Mouse (Mus musculus): ENCODE results near the gene Rnf145.

DNA sequence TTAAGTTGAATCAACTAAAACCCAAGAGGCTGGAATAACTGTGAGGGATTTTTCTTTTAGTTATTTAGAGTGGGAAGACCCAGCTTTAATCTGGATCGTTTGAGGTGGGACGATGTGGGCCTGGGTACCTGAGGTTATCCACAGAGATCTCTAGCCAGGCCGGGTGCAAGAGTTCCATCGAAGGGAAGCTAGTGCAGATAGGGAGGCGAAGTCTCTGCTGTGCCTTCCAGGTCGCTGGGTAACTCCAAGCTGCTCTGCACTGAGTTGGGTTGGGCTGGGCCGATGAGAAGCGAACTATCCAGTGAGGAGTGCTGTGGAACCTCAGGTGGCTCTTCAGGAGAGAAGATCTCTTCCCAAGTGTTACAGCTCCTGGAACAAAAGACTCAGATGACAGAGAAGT, 55.6 kb downstream of the Rnf145 start:
- TF ChIP-seq CTCF (IDR thresholded peaks at IDR 0.05; ENCODE audit: borderline replicate concordance, insufficient read depth, low read depth, low read length) = no peak
- TF ChIP-seq POLR2A (IDR thresholded peaks at IDR 0.05; ENCODE audit: borderline replicate concordance, insufficient read depth, low read length) = no peak

All from cerebellum, adult 2 months (tissue).